Mouse (Mus musculus): ENCODE measurements around the gene Faf1. TPM values are rescaled to one million over a fixed set of nuclear protein-coding genes. Genes with fewer than 3 reads are reported as not detected.

Gene Faf1
- total RNA-seq, 1 experiment, result 52.3 TPM

DNA sequence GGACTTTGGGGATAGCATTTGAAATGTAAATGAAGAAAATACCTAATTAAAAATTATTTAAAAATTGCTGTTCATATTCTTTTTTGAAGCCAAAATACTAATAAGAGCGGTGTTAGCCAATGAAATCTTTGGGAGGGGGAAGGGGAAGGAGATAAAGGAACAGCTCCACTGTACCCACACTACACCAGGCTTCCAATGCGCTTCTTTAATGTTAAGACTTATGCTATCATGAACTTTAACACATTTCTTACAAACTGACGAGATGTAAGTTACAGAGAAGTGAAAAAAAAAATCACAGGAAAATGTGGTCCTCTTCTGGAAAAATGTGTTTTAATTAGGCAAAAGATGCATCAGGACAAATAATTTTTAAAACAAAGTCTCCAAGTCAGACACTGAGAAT lies 15.8 kb upstream of the Faf1 start:
- in situ Hi-C loops (cut with MboI; ENCODE audit: low sequenced_read_pairs in 2 of 2, unreplicated experiment in 2 of 2), result no loop called here
- Histone ChIP-seq H3K36me3 (ENCODE audit: control insufficient read depth, insufficient read depth, low read length, poor library complexity, severe bottlenecking) (no peaks in the 10 kb centered on the region), H3K4me1 (ENCODE audit: control insufficient read depth in 2 of 2, insufficient read depth in 2 of 2, low read length in 2 of 2, poor library complexity in 1 of 2) (no peaks in the 10 kb centered on the region), H3K4me3 (ENCODE audit: insufficient read depth in 1 of 2, low read depth in 1 of 2, low read length in 2 of 2, poor library complexity in 1 of 2, severe bottlenecking in 1 of 2) (no peak overlapping the region), H3K9ac (ENCODE audit: insufficient read depth, low read depth, low read length, poor library complexity, severe bottlenecking) (no peak overlapping the region), H3K9me3 (ENCODE audit: control insufficient read depth, insufficient read depth, low read depth, low read length) (no peaks in the 10 kb centered on the region), H3K27ac (ENCODE audit: insufficient read depth, low read depth, low read length, poor library complexity, severe bottlenecking) (no peak overlapping the region)
- no peak for DNase-seq (ENCODE audit: low read depth, low spot score)
- TF ChIP-seq ZC3H11A (IDR thresholded peaks at IDR 0.05; ENCODE audit: borderline replicate concordance, low read depth, low read length), result no peak
- no peak for TF ChIP-seq MAFK (IDR thresholded peaks at IDR 0.05; ENCODE audit: insufficient read depth, low read depth, low read length)
- TF ChIP-seq ZNF384 (IDR thresholded peaks at IDR 0.05; ENCODE audit: low read depth, low read length), result no peak
- no peak for TF ChIP-seq CHD2 (IDR thresholded peaks at IDR 0.05; ENCODE audit: low read depth, low read length)
- TF ChIP-seq HCFC1 (IDR thresholded peaks at IDR 0.05; ENCODE audit: borderline replicate concordance, insufficient read depth, low read length), result no peak

DNA sequence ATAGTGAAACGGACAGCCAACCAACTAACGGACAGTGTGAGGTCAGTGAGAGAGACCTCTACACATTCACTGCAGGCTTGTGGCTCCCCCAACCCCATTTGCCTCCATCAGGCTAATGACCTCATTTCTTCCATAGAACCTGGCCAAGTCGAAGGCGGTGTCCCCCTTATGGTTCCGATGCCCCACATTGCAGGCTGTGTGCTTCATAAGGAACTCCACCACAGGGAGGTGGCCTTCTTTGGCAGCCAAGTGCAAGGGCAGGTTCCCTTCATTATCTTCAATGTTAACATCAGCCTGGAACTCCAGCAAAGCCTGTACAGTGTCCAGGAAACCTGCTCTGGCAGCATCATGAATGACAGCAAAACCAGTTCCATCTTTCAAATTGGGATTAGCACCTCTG lies 15.2 kb upstream of the Faf1 start:
- TF ChIP-seq ZC3H11A (IDR thresholded peaks at IDR 0.05; ENCODE audit: borderline replicate concordance, low read depth, low read length) (no peak), MAFK (IDR thresholded peaks at IDR 0.05; ENCODE audit: insufficient read depth, low read depth, low read length) (no peak), CHD2 (IDR thresholded peaks at IDR 0.05; ENCODE audit: low read depth, low read length) (no peak), ZNF384 (IDR thresholded peaks at IDR 0.05; ENCODE audit: low read depth, low read length) (no peak), HCFC1 (IDR thresholded peaks at IDR 0.05; ENCODE audit: borderline replicate concordance, insufficient read depth, low read length) (no peak)
- in situ Hi-C loops (cut with MboI; ENCODE audit: low sequenced_read_pairs in 2 of 2, unreplicated experiment in 2 of 2), result no loop called here
- DNase-seq (ENCODE audit: low read depth, low spot score), result no peak
- Histone ChIP-seq H3K9ac (ENCODE audit: insufficient read depth, low read depth, low read length, poor library complexity, severe bottlenecking) (no peak overlapping the region), H3K4me1 (ENCODE audit: control insufficient read depth in 2 of 2, insufficient read depth in 2 of 2, low read length in 2 of 2, poor library complexity in 1 of 2) (no peaks in the 10 kb centered on the region), H3K4me3 (ENCODE audit: insufficient read depth in 1 of 2, low read depth in 1 of 2, low read length in 2 of 2, poor library complexity in 1 of 2, severe bottlenecking in 1 of 2) (no peak overlapping the region), H3K36me3 (ENCODE audit: control insufficient read depth, insufficient read depth, low read length, poor library complexity, severe bottlenecking) (no peaks in the 10 kb centered on the region), H3K9me3 (ENCODE audit: control insufficient read depth, insufficient read depth, low read depth, low read length) (no peaks in the 10 kb centered on the region), H3K27ac (ENCODE audit: insufficient read depth, low read depth, low read length, poor library complexity, severe bottlenecking) (no peak overlapping the region)

DNA sequence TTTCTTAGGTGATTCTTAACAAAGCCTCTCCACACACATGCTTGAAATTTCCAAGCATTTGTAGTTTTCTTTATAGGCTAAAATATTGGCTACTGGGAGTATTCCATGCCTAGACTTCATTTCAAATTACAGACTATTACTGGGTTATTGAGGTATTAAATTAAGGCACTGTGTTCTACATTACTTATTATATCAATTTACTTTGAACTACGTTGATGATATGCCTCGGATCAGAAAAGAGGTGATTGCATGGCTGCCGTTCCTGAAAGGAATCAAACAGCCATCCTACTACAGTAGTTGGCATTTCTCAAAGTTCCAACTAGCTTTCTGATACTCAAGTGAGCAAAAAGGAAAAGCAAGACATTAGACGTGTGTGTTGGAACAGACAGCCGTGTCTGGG lies 14.1 kb upstream of the Faf1 start:
- Histone ChIP-seq H3K9ac (ENCODE audit: insufficient read depth, low read depth, low read length, poor library complexity, severe bottlenecking) (no peak overlapping the region), H3K9me3 (ENCODE audit: control insufficient read depth, insufficient read depth, low read depth, low read length) (no peaks in the 10 kb centered on the region), H3K4me3 (ENCODE audit: insufficient read depth in 1 of 2, low read depth in 1 of 2, low read length in 2 of 2, poor library complexity in 1 of 2, severe bottlenecking in 1 of 2) (no peak overlapping the region), H3K4me1 (ENCODE audit: control insufficient read depth in 2 of 2, insufficient read depth in 2 of 2, low read length in 2 of 2, poor library complexity in 1 of 2) (no peaks in the 10 kb centered on the region), H3K36me3 (ENCODE audit: control insufficient read depth, insufficient read depth, low read length, poor library complexity, severe bottlenecking) (no peaks in the 10 kb centered on the region), H3K27ac (ENCODE audit: insufficient read depth, low read depth, low read length, poor library complexity, severe bottlenecking) (no peak overlapping the region)
- no peak for DNase-seq (ENCODE audit: low read depth, low spot score)
- in situ Hi-C loops (cut with MboI; ENCODE audit: low sequenced_read_pairs in 2 of 2, unreplicated experiment in 2 of 2), result no loop called here
- TF ChIP-seq ZC3H11A (IDR thresholded peaks at IDR 0.05; ENCODE audit: borderline replicate concordance, low read depth, low read length) (no peak), MAFK (IDR thresholded peaks at IDR 0.05; ENCODE audit: insufficient read depth, low read depth, low read length) (no peak), ZNF384 (IDR thresholded peaks at IDR 0.05; ENCODE audit: low read depth, low read length) (no peak), CHD2 (IDR thresholded peaks at IDR 0.05; ENCODE audit: low read depth, low read length) (no peak), HCFC1 (IDR thresholded peaks at IDR 0.05; ENCODE audit: borderline replicate concordance, insufficient read depth, low read length) (no peak)

DNA sequence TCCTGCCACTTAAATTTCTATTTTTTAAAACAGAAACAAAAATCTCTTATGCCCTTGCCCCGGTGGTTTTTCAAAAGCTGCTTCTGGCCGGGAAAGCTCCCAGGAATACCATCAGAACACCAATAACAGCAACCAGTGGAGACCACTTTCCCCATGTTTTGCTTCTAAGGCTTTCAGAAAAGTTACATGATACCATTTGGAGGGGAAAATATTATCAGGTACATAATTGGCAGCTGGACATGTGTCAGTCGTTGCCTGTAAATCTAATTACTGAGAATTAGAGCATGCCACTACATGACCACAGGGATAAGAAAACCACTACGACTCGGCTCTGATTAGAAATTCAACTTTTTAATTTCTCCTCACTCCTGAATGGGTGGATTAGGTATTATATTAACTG lies 12.3 kb upstream of the Faf1 start:
- no peak overlapping the region for H3K9ac ChIP-seq (ENCODE audit: insufficient read depth, low read depth, low read length, poor library complexity, severe bottlenecking)
- H3K27ac ChIP-seq (ENCODE audit: insufficient read depth, low read depth, low read length, poor library complexity, severe bottlenecking), result no peak overlapping the region
- no peaks in the 10 kb centered on the region for H3K36me3 ChIP-seq (ENCODE audit: control insufficient read depth, insufficient read depth, low read length, poor library complexity, severe bottlenecking)
- H3K9me3 ChIP-seq (ENCODE audit: control insufficient read depth, insufficient read depth, low read depth, low read length), result no peaks in the 10 kb centered on the region
- in situ Hi-C loops (cut with MboI; ENCODE audit: low sequenced_read_pairs in 2 of 2, unreplicated experiment in 2 of 2), result no loop called here
- no peak for TF ChIP-seq HCFC1 (IDR thresholded peaks at IDR 0.05; ENCODE audit: borderline replicate concordance, insufficient read depth, low read length)
- no peak for TF ChIP-seq MAFK (IDR thresholded peaks at IDR 0.05; ENCODE audit: insufficient read depth, low read depth, low read length)
- TF ChIP-seq CHD2 (IDR thresholded peaks at IDR 0.05; ENCODE audit: low read depth, low read length), result no peak
- no peak for TF ChIP-seq ZC3H11A (IDR thresholded peaks at IDR 0.05; ENCODE audit: borderline replicate concordance, low read depth, low read length)
- no peak for TF ChIP-seq ZNF384 (IDR thresholded peaks at IDR 0.05; ENCODE audit: low read depth, low read length)
- no peak overlapping the region for H3K4me3 ChIP-seq (ENCODE audit: insufficient read depth in 1 of 2, low read depth in 1 of 2, low read length in 2 of 2, poor library complexity in 1 of 2, severe bottlenecking in 1 of 2)
- H3K4me1 ChIP-seq (ENCODE audit: control insufficient read depth in 2 of 2, insufficient read depth in 2 of 2, low read length in 2 of 2, poor library complexity in 1 of 2), result no peaks in the 10 kb centered on the region
- no peak for DNase-seq (ENCODE audit: low read depth, low spot score)
